Mouse (Mus musculus) left cerebral cortex, adult 11 months (tissue): ENCODE measurements around the gene Lancl3.
"Not testable (repeated sequence)": the region's sequence is repeated elsewhere in the genome, so short reads cannot be mapped to it uniquely, and the experiment has no call there.

ENCODE experiments used
- DNase-seq: peaks from one replicate; pipeline ENCODE4 v3.0.0; 2022; ENCODE audit warnings: low spot score

Lancl3 gene

DNA sequence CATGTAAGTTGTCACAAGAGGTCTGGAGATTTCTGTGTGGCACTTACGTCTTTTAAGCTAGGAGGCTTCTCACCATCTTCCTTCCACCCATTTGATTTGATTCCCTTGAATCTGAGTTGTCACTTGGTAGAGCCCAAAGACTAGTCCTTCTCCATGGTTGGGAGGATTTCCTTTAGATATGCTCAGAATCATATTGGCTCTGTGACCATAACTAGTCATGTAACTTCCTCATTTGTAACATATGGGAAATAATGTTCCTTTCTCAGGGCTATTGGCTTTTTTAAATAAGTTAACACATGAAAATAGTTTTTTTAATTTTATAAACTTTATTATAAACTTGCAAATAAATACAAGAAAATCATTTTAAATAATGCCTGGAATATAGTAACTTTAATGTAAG is 59.6 kb downstream of the Lancl3 start:
- no peak for DNase-seq

DNA sequence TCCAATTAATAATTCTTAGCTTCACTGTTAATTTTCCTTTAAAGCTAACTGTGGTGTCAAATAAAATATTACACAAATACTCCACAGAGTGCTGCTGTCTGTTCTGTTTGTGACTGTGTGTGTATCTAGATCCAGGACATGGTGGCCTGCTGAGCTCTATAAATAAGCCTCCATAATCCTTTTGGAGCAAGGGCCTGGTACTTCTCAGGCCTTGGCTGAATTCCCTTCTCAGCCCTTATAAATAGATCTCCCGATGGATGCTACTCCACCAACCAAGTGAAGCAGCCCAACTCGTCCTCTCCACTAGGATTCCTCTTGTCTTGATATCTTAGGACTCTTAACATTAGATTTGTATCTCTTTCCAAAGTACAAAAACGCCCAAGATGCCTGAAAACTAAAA is 71.4 kb downstream of the Lancl3 start:
- no peak for DNase-seq

DNA sequence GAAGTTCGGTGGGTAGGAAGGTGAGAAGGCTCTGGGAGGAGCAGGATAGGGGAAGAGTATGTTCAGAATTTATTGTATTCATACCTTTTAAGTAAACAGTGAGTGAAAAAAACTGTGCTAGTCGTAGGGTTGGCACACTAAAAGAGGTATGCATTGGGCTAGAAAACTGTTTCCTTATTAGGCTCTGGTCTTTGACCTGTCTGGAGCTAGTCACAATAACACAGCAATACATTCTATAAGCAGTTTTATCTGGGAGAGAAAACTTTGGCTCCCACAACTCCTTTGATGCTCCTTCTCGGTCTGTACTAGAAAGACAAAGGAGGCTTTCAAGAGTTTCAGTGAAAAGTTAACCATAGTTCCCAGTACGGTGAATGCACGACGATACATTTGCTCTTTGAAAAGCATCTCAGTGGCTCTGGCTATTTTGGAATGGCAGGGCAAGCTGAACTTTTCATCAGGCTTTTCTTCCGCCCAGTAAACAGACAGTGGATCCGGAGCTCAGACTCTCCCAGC is 72.3 kb downstream of the Lancl3 start:
- no peak for DNase-seq

DNA sequence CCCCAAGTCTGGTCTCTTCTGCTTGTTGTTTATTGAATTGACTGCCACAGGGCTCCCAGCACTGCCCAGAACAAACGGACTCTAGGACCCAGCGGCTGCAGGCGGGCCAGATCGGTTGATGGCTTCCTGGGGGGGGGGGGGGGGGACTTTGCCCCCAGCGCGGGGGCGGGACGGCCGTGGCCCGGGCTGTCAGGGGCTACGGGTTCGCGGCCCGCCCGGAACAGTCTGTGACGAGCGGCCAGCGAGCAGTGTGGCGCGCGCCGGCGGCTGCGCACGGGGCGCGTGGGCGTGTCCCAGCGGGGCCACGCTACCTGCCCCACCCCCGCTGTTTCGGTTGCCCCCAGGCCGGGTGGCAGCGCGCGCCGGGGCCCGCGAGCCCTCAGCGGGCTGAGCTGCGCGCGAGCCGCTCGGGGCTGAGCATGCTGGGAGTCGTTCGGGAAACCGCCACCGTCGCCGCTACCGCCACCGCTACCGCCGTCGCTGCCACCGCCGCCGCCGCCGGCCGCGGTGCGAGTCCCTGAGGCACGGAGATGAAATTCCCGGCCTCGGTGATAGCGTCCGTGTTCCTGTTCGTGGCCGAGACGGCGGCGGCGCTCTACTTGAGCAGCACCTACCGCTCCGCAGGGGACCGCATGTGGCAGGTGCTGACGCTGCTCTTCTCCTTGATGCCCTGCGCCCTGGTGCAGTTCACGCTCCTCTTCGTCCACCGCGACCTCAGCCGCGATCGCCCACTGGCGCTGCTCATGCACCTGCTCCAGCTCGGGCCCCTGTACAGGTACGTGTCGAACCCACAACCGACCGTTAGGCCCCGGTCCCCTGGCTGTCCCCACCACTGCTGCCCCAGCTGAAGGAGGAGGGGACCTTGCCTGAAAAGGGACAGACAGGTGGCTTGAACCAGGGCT is 73.0 kb downstream of the Lancl3 start, which contains the start of gene Xk:
Gene Xk (plus strand): TSS at position 297 of the 902 bp plus-strand sequence.
- DNase-seq: no peak

DNA sequence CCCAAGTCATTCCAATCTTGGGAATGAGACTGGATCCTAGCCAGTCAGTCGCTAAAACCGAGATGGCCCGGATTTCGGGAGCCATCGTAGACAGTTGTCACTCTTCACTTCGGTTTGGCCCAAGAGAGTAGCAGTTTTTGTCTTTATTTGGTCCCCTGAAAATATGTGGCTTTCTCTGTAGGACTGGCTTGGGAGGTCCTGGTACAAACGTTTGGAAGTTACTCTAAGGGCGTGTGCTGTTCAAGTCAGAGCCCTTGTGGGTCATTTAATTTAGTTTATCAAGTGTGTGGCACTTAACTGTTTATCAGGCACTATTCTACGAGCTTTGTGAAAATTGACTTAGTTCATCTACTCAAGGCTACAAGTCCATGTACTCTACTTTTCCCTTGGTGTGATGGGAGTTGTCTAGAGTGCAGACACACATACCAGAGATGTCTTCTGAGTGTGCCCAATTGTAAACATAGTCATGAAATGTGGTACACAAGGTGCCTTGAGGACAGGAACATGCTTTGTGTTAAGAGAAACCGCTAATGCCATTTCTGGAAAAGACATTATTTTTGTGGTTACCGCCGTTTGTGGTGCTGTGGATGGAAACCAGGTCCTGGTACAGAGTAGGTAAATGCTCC is 73.8 kb downstream of the Lancl3 start:
- DNase-seq: no peak

DNA sequence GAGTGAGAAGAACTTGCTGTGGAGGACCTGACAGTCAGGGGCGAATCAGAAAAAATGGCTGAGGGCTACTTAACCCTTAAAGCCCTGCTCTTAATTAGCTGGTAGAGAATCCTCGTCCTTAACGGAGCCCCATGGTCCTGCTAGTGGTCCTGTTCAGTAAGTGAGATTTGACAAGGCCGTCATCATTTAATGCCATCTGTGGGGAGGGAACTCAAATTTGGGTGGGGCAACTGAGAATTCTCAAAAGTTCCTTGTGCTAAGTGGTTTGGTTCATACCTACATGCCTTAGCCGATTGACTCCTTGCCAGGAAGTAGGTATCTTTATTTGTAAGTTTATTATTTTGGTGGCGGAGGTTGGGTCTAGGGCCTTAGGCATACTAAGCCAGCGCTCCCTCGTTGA is 74.6 kb downstream of the Lancl3 start:
- DNase-seq: no peak

DNA sequence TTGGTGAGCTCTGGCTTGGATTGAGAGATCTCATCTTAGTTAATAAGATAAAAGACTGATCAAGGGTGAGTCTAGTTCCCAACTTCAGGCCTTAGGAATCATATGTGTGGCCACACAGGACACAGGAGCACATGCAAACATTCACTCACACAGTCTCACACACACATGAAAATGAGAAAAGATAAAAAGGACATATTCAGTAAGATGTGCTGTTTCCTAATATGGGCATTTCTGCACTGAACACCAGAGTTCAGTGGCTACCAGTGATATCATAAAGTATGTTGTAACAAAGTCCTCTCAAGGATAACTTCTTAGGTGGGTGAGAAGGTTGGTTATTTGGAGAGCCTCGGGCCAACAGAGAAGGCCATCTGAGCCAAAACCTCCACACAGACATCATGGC is 83.8 kb downstream of the Lancl3 start, which contains the start of gene H2al1m:
Gene H2al1m (plus strand): TSS at position 301 of the 400 bp plus-strand sequence.
- DNase-seq: not testable (repeated sequence)

DNA sequence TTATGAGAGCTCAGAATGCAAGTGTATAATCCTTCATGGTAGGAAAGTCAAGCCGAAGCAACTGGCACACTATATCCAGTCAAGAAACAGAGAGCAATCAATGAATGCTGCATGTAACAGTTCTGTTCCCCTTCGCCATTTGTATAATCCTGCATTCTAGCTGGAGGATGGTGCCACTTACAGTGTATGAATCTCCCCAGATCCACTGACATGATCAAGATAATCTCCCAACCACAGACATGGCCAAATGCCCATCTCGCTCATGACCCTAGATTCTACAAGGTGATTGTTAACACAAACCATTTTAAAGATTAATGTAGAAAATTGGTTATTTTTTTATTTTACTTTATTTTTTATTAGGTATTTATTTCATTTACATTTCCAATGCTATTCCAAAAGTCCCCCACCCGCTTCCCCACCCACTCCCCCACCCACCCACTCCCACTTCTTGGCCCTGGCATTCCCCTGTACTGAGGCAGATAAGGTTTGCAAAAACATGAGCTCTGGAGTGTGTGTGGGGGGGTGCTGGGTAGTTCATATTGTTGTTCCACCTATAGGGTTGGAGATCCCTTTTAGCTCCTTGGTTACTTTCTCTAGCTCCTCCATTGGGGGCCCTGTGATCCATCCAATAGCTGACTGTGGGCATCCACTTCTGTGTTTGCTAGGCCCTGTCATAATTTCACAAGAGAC is 93.6 kb downstream of the Lancl3 start:
- DNase-seq: not testable (repeated sequence)

DNA sequence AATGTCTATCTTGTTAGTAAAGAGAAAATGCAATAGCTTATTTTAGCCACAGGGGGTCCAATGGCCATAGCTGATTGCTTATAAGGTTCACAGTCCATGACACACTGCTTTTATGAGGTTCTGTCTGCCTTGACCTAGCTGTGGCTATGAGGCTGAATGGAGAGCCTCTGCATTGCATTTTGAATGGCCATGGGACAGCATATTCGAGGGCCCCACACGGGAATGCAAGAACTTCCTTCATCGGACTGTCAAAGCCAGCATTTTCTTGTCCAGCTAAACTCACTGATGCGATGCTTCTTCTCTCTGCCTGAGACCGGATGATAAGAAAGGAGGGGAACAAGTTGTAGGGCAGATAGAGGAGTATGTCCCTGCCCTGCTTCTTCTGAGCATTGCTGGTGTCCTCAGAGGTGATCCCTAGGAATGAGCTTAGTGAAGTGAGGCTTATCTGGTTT is 98.7 kb downstream of the Lancl3 start:
- no peak for DNase-seq

DNA sequence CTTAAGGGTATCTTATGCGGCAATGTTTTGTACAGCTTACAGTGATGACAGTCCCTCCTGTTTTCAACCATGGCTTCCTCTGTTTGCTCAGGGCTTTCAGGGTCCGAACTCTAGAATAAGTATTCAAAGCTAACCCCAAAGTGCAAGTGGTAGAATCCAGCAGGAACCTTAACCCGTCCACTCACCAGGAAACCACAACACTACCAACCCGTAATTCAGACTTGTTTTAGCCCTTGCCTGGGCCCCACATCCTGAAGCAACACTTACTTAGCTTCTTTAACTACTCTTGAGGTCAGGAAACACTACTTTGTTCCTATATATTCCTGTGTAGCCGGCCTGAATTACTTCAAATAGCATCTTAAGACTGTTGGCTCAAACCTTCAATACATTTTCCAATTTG is 103.1 kb downstream of the Lancl3 start:
- no peak for DNase-seq

DNA sequence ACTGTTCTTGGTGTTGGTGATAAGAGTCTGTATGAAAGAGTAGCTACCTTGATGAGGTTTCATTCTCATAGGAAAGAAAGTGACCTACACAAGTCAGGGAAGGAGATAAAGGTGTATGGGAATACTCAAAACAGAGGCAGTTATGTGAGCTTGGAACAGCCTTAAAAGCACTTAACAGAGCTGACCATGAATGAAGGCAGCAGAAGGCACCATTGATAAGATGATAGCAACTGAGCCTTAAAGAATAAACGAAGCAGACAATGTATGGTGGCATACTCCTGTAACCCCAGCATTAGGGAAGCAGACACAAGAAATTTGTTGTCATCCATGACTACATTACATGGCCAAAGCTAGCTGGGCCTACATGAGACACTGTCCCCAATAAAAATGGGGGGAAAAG is 103.8 kb downstream of the Lancl3 start:
- DNase-seq: no peak

DNA sequence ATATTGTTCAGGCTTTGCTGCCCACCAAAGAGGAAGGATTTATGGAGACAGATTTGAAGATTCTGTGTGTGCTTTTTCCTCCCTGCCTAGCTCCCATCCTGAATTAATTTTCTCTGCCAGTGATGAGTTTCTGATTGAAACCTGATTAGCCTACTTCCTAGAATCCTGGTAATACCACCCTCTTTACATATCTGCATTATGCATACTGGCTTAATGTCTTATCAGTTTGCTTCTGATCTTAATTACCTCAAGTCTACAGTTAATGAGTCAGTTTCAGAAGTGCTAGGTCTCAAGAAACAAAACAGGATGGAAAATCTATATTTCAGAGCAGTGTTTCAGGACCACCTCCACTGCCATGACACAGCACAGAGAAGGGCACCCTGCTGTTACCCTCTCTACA is 116.8 kb downstream of the Lancl3 start:
- not testable (repeated sequence) for DNase-seq
